Mouse (Mus musculus) heart, postnatal 25 days (tissue): Measurements from ENCODE around the gene Ermap. TPM values are rescaled to one million over a fixed set of nuclear protein-coding genes. Genes with fewer than 3 reads are reported as not detected.

Source experiments
- DNase-seq: peaks from one replicate; pipeline ENCODE4 v3.0.0; 2022; ENCODE audit warnings: low spot score
- intact Hi-C: fragments of 180-260 bp; cut with DNase I; formaldehyde crosslinking; loops from one replicate; pipeline ENCODE4 v1.15.1; 2025
- total RNA-seq, 2 experiments: library from RNA; stranded (reverse); gene quantifications; 2 replicates each; pipeline ENCODE4 v1.2.3; 2021

The Ermap gene
- total RNA-seq, result under 1 TPM; 0.05 to 0.25 TPM

DNA sequence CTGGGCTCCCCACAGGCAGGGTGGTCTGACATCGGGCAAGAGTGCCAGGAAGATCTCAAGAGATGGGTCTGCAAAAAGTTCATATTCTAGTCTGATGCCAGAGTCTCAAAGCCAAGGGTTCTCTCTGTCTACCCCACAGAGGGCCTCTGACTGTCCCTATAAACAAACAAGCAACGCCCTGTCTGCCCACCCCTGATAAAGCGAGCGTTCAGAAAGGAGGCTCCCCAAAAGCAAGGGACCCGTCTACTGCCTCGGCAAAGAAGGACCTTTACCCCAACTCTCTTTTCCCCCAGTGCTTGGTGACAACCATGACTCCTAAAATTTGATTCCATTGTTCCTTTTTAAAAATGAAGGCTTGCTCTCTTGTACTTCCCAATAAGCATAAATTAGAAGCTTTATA, at the start of gene Ermap:
TSS of gene Ermap (minus strand) at position 148 of the 400 bp plus-strand sequence.
- no peak for DNase-seq
- intact Hi-C loops, result no loop called here

DNA sequence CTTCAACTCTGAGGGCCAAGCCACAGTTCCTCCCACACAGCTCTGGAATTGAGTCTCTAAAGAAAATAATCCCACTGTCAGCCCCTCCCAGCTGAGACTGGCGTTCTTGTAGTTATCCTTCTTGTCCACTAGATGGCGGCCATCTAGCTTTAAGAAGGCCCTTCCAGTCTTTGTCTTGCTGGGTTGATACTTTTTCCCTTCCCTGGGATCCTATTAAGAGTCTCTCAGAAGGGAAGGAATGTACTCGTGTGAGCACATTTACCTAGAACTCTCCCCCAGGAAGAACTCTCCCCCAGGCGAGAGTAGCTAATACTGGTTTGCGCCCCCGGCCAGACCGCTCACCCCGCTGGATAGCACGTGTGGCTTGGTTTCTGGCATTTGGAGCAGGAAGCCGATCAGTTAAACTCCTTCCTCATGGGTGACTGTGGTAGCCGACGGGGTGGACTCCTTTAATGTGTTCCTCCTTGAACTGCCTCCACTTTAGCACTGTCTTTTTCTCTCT, 49.4 kb upstream of the Ermap start:
- intact Hi-C loops, result no loop called here
- peak; percentile 30 for DNase-seq

DNA sequence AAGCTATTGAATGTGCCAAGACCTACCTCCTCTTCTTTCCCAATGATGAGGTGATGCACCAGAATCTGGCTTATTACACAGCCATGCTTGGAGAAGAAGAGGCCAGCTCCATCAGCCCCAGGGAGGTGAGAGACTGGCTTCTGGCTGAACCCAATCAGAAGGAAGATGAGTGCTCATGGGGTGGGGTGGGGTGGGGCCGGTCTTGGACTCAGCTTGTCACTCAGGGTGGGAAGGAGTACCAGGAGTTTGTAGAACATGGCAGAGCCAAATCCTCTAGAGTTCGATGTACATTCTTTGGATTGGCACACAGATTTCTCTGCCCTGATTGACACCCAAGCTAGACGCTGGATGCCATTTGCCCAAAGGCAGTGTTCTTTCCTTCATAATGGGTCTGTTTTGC, 48.9 kb upstream of the Ermap start:
- no peak for DNase-seq
- intact Hi-C loops, result no loop called here

DNA sequence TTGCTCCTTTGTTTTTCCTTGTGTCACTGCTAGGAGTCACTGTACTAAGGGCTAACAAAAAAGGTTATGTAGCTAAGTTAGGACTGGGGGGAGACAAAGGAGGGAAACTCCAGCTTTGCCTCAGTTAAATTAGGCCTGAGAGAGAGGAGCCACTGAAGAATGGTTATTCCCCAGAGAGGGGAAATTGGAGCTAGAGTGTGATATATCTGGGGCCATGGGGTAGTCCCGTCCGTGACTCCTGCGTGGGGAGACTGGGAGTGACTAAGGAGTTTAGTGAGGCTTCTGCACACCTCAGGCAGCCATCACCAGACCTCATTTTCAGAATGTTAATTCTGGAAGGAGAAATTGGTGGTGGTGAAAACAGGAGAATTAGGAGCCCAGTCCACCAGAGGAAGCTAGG, 44.5 kb upstream of the Ermap start:
- intact Hi-C loops, result loop anchor here (5.0 kb wide), 1 partner anchor 1783 kb away; the partner anchor contains the start of gene Smap2
- no peak for DNase-seq

DNA sequence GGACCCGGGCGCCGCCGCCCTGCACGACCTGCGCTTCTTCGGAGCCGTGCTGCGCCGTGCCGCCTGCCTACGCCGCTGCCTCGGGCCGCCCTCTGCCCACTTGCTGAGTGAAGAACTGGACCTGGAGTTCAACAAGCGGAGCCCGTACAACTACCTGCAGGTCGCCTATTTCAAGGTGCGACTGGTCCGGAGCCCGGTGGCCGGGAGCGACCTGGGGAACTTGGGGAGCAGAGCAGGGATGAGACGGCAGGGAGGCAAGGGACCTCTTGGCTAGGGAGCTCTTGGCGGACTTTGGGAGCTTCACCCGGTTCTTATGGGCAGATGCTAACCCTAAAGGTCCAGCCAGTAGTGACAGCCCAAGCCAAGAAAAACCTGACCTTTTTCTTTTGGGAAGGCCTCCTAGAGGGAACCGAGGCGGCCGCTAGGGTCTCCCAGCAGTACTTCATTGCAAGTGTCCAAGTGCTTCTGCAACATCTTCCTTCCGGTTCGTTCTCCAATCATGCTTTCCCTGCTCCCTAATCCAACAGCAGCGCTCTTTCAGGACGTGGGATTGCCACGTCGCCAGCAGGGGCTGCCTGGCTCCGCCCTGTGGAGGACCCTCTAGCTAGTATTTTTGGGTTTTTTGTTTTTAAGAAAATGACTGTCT, 43.6 kb upstream of the Ermap start:
- intact Hi-C loops, result loop anchor here (5.0 kb wide), 1 partner anchor 1784 kb away; the partner anchor contains the start of gene Smap2

DNA sequence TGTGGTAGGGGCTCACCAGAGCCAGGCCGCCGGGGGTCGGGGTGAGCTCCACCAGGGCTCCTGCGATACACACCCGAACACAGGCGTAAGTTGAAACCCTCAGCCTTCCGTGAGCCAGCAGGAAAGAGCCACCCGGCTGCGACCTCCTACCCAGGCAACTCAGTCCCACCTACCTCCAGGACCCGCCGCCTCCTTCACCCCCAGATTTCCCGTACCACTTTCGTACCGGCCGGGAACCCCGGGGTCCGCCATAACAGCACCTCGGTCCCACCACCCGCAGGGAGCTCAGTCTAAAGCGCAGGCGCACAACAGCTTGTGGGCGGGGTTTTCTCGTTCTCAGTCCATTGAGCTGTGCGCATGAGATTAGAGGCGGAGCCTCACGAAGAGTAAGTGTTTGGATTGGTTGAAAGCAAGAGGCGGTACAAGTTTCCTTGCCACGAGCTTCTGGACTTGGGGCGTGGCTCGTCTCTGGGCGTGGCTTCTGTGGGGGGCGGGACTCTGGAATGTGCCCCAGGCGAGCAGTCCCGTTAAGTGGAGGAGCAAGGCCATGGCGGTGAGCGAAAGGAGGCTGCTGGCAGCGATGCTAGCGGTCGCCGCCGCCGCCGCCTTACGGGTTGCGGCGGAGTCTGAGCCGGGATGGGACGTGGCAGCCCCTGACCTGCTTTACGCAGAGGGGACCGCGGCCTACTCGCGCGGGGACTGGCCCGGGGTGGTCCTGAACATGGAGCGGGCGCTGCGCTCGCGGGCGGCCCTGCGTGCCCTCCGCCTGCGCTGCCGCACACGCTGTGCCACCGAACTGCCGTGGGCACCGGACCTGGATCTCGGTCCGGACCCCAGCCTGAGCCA, 42.8 kb upstream of the Ermap start, which contains the start of the genes AU022252 and P3h1:
TSS of gene AU022252 (minus strand) at position 303 of the 846 bp plus-strand sequence.
TSS of gene P3h1 (plus strand) at position 506 of the 846 bp plus-strand sequence.
- peak; percentile 98 for DNase-seq
- intact Hi-C loops, result loop anchor here (5.0 kb wide), 1 partner anchor 1785 kb away; the partner anchor contains the start of gene Smap2

More for the DNA sequence above, 43.6 kb upstream of the Ermap start:
- no peak for DNase-seq

DNA sequence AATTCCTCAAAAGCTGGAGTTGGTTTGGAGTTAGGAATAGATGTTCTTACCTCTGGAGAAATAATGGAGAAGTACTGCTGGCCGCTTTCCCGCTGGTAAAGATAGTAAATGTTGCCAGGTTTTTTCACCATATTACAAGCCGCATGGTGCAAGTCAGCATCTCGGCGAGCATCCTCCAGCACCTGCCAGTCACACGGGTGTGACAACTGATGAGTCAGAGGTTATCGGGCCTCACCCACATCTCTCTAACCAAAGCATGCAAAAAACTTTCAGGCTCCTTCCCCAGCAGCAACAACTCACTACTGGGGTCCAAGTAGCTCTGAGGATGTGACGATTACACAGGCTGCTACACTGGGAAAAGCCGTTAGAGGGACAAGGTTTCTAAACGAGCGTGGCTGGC, 36.9 kb upstream of the Ermap start:
- DNase-seq, result no peak
- intact Hi-C loops, result no loop called here

DNA sequence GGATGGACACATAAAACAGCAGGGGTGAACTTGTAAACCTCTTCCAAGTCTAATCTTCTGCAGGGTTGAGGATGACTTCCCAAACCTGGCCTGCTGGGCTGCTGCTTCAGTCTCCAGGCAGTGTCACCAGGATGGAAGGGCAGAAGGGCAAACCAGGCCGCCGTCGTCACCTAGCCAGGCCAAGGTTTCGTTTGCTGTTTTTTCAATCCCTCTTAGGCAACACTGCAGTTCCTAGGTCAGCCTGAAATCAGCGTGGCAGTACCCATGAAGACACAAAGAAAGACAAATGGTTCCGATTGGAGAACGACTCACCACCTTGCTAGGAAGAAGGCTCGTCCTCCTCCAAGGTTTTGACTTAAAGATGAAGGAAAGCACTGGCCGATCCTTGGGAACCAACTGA, 35.9 kb upstream of the Ermap start:
- no peak for DNase-seq
- intact Hi-C loops, result no loop called here

DNA sequence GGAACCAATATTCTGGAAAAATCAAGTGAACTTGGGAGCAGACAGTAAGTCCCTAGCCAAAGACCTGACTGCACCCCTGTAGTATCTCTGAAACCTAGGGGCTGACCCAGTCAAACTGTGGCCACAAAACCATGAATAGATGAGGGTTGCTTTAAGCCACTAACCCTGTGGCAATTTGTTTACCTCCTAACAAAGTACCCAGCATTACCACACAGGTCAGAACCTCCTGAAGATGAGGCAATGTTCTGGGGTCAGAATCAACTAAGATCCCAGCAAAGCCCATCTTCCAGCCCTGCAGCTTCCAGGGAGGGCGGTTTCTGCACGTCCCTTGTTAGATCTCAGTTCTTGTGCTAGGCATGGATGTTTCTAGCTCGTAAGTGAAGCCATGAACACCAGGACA, 34.7 kb upstream of the Ermap start:
- intact Hi-C loops, result no loop called here
- DNase-seq, result no peak

DNA sequence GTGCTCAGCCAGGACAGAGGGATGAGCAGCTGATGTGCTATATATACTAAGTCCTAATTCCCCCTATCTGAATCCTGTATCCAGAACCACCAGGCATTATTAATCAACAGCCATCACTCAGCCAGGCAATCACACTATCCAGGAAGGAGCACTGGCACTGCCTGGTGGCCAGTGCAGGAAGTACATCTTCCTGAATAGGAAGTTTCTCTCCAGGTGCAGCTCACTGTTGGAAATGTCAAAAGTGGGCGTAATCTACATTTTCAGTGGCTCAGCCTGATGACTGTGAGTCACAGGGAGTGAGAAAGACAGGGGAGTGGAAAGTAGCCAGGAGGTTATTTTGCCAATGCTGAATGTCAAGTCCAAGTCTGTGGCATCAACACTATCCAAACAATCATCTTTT, 33.9 kb upstream of the Ermap start:
- intact Hi-C loops, result no loop called here

DNA sequence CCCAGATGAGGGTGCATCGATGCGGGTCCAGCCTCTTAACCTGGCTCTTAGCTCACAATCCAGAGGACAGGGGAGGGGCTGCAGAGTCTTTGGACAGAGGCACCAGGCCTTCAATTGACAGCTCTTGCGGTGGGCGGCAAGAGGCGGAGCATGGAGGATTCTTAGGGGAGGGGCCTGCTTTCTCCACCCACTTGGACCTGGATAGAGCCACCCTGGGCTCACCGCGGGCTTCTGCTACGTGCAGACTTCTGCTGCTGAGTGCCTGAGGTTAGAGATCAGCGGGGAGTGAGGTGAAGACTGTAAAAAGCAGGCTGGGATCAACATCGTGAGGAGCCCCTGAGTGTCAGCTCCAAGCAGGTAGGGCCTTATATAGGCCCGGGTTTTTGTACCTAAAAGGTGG, 28.4 kb upstream of the Ermap start, which contains the start of gene Tmem269:
TSS of gene Tmem269 (minus strand) at position 49 of the 400 bp plus-strand sequence.
- no peak for DNase-seq
- intact Hi-C loops, result no loop called here

More for the DNA sequence above, 33.9 kb upstream of the Ermap start:
- DNase-seq, result no peak

DNA sequence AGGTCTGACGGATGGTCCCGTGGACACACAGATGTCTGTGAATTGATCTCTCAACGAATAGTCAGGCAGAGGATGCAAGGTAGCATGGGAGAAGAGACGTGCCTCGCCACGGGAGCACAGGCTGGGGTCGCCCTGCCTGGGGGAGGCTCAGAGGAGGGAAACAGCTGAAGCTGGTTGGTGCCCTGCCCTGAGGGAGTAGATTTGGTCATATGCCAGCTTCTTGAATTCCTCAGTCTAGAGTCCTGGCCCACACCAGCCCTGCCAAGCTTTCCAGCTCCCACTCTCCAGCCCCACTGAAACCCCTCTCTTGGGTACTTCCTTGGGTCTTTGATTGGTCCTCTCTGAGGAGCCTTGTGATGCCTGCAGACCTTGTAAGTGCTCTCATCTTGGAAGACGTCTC, 26.9 kb upstream of the Ermap start:
- intact Hi-C loops, result no loop called here
- no peak for DNase-seq

DNA sequence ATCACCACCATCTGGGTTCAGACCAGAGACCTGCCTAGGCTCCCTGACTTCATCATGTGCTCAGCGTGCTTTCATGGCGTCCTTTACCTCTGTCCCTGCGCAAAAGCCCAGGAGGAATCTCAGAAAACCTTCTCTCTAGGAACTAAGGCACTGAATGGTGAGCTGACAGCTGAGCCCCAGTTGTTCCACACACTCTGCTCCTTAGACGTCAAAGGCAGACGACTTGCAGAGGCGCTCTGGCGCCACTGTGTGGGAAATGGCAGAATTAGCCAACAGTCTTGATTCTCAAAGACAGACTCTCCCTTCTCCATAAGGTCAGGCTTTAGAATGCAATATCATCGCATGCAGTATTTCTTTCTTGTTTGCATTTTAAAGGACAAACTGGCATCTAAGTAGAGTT, 14.9 kb upstream of the Ermap start:
- intact Hi-C loops, result loop anchor here (1.0 to 5.0 kb wide), 2 partner anchors 37 to 198 kb away; no protein-coding TSS in a partner anchor
- no peak for DNase-seq

DNA sequence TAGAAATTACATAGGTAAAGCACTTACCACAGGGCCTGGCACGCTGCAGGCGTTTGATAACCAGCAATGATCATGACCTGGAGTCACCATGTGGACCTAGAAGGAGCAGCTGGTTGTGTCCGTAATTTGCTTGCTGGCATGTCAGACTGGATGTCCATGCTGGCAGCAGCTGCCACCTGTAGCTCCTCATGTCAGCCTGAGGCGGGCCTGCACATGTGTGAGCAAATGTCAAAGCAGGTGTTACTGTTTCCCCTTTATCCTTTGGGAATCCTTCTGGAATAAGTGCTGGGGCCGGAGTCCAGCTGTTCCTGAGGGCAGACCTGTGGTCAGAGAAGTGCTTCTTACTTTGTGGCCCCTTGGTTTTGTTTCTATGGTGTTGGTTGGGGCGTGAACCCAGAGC, 8.3 kb upstream of the Ermap start:
- intact Hi-C loops, result no loop called here

DNA sequence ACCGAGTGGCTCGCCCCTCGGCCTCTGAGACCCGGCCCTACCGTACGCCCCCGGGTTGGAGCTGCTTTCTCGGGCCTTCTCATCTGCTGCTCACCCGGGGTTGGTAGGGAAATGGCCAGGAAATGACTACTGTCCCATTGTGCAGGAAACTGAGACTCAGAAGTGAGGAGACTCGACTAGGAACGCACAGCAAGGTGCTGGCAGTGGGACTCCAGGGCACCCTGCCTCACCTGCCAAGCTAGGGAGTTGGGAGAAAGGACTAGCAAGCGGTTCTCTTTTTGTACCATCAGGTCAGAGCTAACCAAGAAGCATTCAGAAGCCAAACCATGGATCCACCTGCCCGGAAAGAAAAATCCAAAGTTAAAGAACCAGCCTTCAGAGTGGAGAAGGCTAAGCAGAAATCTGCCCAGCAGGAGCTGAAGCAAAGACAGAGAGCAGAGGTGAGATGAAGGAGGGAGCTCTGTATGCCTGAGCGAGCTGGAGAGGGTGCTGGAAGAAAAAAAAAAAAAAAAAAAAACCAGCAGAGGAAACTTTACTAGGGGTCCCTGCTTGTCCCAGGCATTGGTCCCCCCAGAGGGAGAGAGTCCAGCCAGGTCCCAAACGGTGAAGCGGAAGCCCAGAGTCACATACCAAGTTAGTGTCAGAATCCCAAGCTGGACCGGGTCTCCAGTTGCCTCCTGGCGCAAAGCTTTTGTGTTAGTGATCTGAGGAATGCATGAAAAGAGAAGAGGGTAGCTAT, 5.9 kb upstream of the Ermap start:
- DNase-seq, result no peak
- intact Hi-C loops, result no loop called here

More for the DNA sequence above, 8.3 kb upstream of the Ermap start:
- no peak for DNase-seq

DNA sequence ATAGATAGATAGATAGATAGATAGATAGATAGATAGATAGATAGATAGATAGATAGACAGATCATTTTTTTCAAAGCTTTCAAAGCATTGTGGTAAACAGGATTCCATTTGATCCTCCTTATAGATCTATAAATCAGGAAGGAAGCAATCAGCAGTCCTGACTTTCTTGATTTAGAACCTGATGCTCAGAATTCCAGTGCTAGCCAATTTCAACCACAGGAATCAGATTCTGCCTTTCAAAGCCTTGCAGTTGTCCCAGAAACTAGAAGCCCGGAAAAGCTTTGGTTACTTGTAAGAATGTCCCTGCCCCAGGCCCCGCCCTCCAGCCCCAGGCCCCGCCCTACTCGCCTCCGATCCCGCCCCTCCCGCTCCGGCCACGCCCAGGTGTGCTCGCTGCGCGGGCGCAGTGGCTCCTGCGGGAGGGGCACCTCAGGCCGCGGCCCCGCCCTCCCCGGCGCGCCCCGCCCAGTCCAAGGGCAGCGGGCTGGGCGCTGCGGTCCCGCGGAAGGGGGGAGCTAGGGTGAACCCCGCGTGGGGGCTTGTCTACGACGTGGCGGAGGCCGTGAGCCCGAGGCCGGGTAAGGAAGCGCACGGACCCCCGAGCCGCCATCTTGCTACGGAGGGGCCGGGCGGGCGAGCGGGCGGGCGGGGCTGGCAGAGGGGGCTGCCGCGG, 5.2 kb upstream of the Ermap start, which contains the start of gene Svbp:
TSS of gene Svbp (plus strand) at position 398 of the 673 bp plus-strand sequence.
- intact Hi-C loops, result no loop called here

DNA sequence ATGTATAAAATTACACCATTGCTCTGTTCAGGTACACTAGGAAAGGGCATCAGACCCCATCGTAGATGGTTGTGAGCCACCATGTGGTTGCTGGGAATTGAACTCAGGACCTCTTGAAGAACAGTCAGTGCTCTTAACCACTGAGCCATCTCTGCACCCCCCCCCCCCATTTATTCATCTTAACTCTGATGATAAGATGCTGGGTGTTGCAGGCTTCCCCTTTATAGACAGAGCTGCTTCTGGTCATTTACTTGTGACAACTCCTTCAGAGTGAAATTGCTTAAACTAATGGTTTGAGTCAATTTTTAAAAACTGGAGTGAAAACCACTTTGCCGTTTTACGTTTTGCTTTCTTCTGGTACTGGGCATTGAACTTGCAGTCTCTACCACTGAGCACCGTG, 2.9 kb upstream of the Ermap start:
- intact Hi-C loops, result no loop called here
- DNase-seq, result no peak

More for the DNA sequence above, 5.2 kb upstream of the Ermap start, which contains the start of gene Svbp:
- DNase-seq, result peak; percentile 73

DNA sequence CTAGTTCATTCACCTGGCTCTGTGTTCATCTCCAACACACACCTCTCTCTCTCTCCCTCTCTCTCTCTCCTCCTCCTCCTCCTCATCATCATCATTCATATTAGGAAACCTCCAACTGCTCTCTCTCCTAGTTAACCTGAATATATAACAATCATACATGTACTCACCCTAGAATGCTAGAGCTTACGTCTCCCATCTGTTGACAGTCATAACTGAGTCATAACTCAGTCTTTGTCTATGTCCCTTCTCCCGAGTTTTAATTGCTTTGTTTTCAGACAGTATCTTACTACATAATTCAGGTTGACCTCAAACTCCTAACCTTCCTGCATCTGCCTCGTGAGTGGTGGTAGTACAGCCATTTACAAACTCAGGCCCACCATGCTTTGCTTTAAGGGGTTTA, 1.5 kb upstream of the Ermap start:
- intact Hi-C loops, result no loop called here
- no peak for DNase-seq

DNA sequence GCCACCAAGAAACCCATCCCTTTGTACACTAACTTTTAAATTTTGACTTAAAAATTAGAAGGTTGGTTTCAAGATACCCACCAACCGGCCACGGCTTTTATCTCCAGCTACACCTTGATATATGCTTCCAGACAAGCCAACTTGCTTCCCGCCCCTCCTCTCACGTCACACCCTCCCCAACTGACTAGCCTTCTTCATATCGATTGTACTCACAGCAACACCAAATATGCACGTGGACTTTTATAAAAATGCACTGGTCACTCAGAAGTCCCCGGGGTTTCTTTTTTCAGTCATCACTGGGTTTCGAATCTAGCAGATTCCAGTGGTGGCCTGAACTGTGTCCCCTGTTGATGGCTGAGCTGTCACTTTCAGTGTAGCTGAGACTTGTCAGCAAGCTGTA, 807 bp upstream of the Ermap start:
- intact Hi-C loops, result no loop called here

More for the DNA sequence above, 807 bp upstream of the Ermap start:
- DNase-seq, result no peak
